Mouse (Mus musculus) left cerebral cortex, adult 9 months (tissue): ENCODE measurements around the gene Ppp1r12c.

Experiments
- DNase-seq, 2 experiments: peaks; one replicate each; pipeline ENCODE4 v3.0.0; 2022; ENCODE audit warnings: low spot score in 2 of 2

The Ppp1r12c gene

DNA sequence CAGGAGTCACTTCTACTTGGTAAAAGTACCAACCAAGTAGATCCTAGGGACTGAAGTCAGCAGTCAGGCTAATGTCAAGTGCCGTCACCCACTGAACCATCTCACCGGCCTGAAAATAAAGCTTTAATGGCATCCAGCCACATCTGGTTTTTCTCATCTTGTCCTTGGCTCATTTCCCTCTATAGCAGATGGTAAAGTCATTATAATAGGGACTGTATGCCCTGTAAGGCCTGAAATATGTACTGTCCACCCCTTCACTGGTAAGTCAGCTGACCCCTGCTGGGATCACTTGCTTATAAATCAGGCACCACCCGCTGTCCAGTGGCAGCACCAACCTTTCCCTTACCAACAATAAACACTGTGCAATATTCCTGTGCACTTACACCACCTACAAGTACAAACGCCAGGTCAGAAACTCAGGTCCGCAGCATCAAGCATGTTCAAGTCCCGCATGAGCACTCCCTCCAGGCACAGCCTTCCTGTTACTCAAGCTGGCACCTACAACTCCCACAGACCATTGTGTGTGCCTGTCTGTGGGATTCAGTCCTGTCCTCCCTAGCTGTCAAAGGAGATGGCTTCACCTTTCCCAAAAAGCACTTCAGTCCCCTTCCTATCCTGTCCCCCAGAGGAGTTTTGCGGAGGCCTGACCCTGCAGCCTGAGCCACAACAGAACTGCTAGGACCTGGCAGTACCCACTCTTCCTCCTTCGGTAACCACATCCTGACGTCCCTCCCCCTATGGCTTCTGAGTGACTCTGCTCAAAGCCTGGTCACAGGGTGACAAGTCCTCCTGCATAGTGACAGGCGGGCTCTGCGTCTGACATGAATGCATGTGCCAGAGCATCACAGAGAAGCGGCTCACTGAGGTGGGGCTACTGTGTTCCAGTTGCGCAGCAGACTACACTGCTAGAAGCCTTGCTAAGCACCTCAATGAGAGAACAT is 8.9 kb downstream of the Ppp1r12c start:
- DNase-seq: no peak

DNA sequence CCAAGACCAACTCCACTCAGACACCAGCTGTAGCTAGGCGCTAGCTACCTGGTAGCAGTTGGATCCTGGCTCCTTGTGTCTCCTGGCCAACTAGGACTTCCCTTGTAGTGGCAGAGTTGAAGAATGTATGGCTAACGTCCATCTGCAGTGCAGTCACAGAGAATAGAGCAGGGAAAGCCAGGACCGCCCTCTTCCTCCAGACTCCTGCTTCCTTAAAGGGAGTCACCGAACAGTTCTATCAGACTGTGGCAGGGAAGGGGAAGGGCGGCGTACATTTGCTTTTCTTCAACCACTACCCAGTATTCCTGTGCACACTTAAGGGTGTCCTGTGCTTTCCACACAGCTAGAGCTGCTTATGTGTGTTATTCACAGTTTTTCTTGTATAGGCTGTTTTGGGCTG is 10.2 kb downstream of the Ppp1r12c start:
- no peak for DNase-seq

DNA sequence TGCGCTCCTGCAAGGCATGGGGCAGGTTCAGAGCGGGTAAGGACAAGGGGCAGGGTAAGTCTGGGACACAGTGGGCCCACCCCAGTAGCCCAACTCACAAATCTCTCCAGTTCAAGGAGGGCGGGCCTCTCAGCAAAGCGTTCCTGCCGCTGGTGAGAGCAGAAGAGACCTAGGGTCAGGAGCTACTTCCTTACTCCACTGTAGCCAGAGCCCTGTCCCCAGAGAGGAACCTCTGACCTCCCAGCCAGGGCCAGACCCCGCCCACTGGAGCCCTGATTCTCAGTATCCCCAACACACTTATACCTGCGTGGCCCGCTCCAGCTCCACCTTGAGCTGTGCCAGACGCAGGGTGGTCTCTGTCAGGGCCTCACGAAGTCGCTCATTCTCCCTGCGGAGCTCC is 19.2 kb downstream of the Ppp1r12c start:
- DNase-seq: no peak

DNA sequence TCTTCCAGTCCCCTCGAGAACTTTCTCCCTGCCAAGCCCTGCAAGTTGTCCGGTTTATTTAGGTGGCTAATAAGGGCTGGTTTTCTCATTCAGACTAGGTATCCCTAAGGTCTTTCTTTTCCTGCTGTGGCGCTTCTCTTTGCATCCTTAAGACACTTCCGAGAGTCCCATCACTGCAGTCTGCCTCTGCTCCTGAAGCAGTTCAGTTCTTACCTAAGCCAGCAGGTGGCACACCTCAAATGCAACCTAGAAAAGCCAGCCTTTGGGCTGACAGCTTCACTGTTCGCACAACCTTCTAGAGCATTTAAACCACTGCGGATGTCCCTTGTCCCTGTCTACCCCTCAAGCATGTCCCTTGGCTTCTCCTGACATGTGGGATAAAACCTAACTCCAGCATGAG is 21.8 kb downstream of the Ppp1r12c start:
- DNase-seq: peak in 1 of 2 experiments; percentile 55

DNA sequence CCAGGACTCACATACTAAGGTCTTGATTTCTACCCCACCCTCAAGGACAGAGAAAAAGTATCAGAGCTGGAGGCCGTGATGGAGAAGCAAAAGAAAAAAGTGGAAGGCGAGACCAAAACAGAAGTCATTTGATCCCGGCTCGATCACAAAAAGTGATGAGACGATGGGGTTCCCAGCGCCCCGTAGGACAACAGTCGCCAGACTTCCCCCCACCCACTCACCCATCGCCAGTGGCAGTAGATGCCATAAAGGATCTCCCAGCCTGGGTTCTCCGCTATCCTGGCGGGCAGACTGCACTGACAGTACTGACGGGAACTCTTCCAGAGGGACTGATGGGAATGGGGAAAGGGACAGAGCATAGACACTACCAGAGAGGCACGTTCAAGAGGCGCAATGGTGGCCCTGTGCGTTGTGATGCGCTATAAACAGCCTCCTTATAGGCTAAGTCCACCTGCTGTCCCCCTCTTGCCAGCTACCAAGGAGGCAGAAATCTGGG is 22.6 kb downstream of the Ppp1r12c start:
- no peak for DNase-seq

DNA sequence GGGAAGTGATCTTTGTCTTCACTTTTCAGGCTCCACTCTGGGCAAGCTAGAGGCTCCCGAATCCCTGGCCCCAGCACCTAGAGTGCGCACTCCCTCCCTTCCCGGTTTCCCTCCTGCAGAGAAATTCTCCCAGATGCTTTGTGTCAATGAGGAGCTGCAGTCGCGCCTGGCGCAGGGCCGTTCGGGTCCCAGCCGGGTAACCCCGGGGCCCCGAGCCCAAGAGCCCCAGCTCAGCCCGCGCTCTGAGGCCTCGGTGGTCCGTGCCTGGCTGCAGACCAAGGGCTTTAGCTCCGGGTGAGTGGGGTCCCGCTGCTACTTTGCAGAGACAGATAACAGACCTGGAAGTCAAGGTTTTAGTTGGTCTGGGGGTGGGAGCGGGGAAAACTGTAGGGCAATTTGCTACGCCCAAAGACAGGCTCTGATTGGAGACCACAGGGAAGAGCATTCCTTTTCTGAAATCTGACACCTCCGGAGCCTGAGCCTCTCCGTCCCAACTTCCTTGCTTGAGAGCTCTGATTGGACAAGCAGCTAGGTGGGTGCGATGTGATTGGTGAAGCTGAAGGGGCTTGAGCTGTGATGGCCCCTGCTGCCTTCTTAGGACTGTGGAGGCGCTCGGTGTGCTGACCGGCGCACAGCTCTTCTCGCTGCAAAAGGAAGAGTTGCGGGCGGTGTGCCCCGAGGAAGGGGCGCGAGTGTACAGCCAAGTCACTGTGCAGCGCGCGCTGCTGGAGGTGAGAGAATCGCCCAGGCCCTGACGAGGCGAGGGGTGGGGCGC is 23.3 kb downstream of the Ppp1r12c start:
- peak in 1 of 2 experiments; percentile 63 for DNase-seq

DNA sequence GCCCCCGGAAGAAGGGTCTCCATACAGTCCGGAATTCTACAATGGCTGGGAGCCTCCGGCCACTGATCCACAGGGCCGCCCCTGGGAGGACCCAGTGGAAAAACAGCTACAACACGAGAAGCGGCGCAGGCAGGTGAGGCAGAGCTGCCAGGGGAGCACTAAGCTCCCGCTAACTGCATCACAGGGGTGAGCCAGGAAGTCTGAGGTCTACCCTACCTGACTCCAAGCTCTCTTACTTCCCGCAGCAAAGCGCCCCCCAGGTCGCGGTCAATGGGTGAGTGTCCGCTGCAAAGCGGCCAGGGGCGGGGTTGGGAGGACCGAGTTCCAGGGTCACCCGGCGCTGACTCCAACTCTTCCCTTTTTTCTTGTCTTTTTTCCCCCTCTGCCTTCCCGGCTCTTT is 27.5 kb downstream of the Ppp1r12c start:
- DNase-seq: no peak

DNA sequence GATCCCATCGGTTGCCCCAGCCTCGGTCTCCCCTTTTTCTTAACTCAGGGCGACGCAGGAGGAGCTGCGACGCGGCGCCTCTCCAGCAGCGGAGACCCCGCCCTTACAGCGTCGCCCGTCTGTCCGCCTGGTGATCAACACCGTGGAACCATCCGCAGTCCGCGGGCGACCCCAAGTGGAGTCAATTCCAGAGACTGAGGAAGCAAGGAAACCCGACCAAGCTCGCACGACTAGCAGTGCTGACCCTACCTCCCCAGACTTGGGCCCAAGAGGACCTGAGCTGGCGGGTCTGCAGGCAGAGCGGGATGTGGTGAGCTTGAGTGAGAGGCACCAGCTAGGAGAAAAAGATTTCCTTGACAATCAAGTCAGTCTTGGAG is 30.3 kb downstream of the Ppp1r12c start:
- peak; percentile 40 to 87 for DNase-seq

DNA sequence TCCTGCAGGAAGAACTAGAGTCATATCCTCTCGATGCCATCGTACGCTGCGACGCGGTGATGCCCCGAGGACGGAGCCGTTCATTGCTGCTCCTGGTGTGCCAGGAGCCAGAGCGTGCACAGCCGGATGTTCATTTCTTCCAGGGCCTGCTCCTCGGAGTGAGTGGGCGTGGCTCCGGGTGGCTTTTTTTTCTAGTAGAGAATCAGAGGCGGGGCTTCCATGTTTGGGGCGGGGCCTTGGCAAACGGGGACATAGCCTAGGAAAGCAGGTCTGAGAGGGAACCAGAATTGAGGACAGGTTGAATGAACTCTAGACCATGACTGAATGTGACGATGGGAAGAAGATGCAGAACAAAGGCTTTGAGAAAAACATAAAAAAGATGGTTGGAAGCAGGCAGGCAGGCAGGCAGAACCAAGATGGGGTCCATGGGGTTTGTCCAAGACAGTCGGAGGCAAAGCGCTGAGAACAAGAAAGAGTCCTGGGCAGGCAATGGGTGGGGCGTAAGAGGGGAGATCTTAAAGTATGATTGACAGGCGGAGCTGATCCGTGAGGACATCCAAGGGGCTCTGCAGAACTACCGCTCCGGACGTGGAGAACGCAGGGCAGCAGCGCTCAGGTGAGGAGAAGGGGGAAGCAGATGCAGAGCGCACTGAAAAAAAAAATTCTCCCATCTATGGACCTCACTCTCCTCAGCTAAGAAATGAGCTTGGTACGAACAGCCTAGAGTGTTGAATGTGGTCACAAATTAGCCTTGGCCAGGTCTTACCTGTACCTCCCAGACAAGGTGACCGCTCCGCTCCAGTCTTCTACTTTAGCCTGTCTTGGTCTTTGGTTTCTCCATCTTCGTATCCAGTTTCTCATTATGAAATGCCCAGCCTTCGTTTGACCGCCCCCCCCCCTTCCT is 31.0 kb downstream of the Ppp1r12c start:
- DNase-seq: peak in 1 of 2 experiments; percentile 68

DNA sequence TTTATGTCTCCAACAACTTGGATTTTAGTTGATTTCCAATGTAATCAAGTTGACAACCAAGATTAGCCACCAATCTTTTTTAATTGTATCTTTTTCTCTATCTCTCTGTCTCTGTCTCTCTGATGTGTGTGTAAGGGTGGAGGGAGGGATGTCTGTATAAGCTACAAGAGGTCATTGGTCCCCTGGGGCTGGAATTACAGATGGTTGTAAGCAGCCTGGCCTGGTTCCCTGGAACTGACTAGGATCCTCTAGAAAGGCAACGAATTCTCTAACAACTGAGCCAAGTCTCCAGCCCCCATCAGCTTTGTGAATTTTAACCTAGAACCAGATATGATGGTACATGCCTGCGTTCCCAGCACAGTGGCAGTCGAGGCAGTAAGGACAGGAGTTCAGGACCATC is 33.7 kb downstream of the Ppp1r12c start:
- DNase-seq: no peak

DNA sequence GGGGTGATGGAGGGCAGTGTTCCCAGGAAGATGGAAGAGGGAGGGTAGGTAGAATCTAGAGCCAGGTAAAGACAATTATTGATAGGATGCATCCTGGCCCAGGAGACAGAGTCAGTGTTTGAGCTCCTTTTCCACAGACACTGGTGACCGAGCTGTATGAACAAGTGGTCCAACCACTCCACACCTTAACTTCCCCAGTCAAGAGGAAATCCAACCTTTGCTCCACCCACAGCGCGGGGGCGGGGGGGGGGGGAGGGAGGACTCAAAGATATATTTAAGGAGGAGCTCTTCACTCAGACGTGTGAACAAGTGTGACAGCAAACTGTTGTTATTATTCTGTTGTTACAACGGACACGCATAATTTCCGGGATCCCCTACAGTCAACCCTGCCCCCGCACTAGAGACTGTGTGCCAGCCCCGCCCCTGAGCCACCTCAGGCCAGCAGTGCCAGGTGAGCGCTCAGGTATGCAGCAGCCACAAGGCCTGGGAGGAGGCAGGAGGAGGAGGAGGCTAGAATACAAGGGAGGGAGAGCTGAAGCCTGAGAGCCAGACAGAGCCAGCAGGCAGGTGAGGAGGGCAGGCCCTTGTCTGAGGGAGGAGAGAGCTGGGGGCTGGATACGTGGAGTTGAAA is 37.2 kb downstream of the Ppp1r12c start:
- no peak for DNase-seq

DNA sequence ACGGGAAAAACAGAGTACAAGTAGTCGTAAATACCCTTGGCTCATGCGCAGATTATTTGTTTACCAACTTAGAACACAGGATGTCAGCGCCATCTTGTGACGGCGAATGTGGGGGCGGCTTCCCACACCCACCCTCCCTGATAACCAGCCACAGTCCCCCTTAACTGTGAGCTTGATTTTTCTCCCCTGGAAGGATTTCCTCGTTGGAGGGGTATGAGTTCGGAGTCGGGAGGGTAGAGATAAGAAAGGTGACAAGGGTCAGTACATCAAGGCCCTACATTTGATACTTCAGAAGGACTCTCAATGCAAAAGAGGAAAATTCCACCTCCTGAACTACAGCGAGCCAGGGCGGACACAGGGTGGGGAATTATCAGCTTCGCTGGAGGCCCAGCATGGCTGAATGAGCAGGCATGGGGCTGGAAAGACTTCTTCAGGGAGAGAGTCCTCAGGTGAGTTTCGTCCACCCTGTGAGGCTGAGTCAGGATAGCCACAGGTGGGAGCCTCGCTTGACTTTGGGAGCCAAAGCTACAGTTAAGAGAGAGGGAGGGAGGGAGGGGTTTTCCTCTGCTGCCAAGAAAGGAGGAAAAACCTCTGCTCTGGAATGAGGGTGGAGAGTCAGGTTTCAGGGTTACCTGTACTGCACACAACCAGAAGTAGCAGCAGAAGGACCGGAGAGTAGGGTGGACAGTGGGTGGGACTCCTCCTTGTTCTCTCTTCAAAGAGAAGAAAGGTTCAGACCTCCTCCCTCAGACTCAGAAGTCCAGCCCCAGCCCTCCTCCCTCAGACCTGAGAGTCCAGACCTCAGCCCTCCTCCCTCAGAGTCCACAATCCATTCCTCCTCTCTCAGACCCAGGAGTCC is 40.7 kb downstream of the Ppp1r12c start, which contains the start of gene Eps8l1:
Gene Eps8l1 (plus strand): TSS at position 99 of the 859 bp plus-strand sequence.
- no peak for DNase-seq

DNA sequence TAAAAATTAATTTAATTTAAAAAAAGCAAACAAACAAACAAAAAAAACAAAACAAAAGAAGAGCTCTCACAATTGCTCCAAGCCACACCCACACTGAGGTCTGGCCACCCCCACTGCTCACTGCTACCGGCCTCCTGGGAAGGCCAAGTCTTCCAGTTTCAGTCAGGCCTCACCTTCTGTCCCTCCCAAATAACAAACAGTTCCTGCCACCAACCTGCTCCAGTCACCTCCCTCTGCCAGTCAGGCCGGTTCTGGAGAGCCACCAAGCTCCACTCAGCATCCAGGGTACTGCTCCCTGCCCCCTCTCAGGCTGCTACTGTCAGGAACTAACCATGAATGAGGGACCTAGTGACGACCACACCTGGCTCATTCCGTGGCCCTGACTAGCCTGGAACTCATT is 48.8 kb downstream of the Ppp1r12c start:
- no peak for DNase-seq

DNA sequence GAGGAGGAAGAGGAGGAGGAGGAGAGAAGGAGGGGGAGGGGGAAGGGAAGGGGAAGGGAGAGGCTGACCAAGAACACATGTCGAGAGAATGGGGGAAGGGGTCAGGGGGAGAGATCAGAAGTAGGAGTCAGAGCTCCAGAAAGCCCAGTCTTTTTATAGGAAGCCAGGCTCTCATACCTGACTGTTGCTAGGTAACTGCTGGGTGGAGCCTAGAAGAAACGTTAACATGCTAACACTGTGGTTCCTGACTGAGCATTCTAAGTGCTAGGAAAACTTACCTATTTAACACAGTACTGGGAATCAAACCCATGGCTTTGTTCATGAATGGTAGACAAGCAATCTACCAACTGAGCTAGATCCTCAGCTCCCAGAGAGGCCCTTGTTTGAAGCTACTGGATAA is 52.3 kb downstream of the Ppp1r12c start:
- DNase-seq: no peak

DNA sequence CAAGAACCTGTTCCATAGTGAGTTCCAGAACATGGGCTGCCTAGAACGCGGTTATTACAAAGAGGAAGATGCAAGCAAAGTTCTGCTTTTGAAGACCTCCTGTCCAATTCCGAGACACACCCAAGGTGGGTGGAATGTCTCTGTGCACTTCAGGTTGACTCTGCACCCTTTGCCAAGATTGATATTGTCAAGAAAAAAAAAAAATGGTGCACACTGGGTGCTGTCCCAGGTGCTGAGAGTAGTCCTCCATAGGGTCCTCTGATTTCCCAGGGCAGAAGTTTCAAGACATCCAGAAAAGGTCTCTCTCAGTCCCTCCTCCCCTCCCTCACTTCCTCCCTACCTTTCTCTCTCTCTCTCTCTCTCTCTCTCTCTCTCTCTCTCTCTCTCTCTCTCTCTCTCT is 53.0 kb downstream of the Ppp1r12c start:
- no peak for DNase-seq

DNA sequence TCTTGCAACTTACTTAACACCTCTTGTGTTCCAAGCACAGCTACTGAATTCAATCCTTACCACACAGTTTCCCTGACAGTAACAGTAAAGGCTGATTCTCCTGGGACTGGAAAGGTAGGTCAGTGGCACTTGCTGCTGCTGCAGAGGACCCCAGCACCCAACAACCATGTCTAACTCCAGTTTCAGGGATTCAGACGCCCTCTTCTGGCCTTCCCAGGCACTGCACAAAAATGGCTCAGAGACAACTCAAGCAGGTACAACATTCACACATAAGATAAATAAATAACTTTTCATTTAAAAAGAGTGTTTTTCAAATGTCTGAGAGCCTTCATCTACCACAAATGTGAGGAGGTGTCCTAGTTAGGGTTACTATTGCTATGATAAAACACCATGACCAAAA is 54.3 kb downstream of the Ppp1r12c start:
- DNase-seq: no peak

DNA sequence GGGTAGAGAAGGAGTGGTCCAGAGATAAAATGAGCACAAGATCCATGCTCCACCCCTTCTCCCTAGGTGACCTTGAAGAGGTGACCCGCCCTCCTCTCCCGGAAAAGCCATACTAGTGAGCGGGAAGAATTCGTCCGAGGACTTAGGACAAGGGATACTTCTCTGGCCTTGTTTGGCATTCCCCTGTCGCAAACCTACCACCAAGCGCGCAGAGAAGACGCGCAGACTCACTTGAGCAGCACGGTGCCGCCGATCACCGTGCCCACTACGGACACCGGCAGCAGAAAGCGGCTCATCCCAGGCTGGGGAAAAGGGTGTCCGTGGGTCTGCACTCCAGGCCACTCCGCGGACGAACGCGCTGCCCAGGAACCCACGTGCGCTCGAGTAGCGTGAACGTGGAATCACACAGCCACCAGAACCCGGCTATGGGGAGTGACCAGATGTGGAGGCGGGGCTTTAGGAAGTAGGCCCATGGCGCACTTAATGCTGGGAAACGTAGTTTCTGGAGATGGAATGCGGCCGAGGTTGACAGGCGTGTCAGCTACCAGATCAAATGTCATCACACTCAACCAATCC is 56.2 kb downstream of the Ppp1r12c start, which contains the start of gene Rdh13:
Gene Rdh13 (minus strand): TSS at position 434 of the 576 bp plus-strand sequence.
- DNase-seq: peak; percentile 81 to 92

DNA sequence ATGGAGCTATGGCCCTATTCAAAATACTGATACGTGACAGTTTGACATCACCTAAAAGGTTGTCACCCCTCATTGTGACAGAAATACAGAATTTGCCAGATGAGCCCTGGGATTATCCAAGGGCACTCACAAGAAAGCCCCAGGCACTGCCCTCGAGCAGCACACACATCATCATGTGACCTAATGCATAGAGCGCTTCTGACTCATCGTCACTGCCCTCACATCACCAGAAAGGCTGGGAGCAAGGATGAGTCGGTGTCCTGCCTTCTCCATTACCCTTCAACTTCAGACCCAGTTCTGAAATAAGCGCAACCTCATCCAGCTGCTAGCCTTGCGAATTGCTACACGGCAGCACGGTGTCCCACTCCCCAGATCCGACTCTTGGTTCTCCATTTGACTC is 60.9 kb downstream of the Ppp1r12c start:
- no peak for DNase-seq

DNA sequence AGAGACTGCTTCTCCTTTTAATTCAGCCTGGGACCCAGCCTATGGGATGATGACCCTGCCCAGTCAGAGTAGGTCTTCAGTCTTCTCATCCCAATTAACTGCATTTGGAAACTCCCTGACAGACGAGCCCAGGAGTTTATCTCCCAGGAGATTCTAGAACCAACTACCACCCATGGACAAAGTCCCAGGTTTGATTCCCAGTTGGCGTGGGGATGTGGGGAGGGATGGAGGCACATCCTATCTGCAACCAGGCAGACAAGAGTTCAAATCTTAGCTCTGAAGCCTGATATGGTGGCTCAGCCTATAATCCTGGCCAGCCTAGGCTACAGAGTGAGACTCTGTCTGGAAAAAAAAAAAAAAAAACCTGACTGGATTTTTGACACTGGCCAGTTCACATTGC is 63.8 kb downstream of the Ppp1r12c start:
- no peak for DNase-seq

DNA sequence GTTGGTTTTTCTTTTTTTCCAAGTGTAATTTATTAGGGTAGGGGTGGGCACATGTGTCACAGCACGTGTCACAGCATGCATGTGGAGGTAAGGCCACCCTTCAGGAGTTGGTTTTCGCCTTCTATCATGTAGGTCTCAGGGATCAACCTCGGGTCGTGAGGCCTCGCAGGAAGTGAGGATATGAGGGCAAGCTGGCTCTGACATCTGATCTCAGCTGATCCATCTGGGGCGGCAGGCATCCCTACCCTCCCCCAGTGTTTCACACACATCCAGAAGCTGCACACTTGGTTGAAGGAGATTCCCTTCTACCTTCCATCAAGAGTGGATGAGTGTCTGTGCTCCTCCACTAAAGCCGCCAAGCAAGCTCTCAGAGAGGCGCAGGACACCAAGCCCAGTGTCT is 69.5 kb downstream of the Ppp1r12c start:
- DNase-seq: no peak
